Mouse (Mus musculus) spleen, adult 2 months (tissue): ENCODE measurements around the gene Gm21962. TPM values are rescaled to one million over a fixed set of nuclear protein-coding genes. Genes with fewer than 3 reads are reported as not detected.

Source experiments
- DNase-seq, 2 experiments: peaks; one replicate each; pipeline versions ENCODE4 v3.0.0 to v3.0.0-alpha.2; 2012 to 2021; ENCODE audit warnings: low spot score in 2 of 2, low read depth in 1 of 2
- H3K27ac ChIP-seq: fragments of 200-500 bp; 2 replicates; pipeline ENCODE4 v1.5.1; 2012; ENCODE audit warnings: low read length, inconsistent platforms; ENCODE audit not compliant: insufficient read depth
- H3K27me3 ChIP-seq: fragments of 200-500 bp; 2 replicates; pipeline ENCODE4 v1.6.1; 2012; ENCODE audit warnings: mild to moderate bottlenecking, moderate library complexity, low read length, inconsistent platforms; ENCODE audit not compliant: control insufficient read depth, insufficient read depth
- H3K36me3 ChIP-seq: fragments of 200-500 bp; 2 replicates; pipeline ENCODE4 v1.6.1; 2012; ENCODE audit warnings: mild to moderate bottlenecking, low read length, inconsistent platforms; ENCODE audit not compliant: control insufficient read depth, insufficient read depth
- H3K4me1 ChIP-seq: fragments of 200-500 bp; 2 replicates; pipeline ENCODE4 v1.6.1; 2011; ENCODE audit warnings: inconsistent platforms; ENCODE audit not compliant: control insufficient read depth, insufficient read depth, insufficient read length
- H3K4me3 ChIP-seq: fragments of 200-500 bp; 2 replicates; pipeline ENCODE4 v1.5.1; 2011; ENCODE audit warnings: mild to moderate bottlenecking, inconsistent platforms; ENCODE audit not compliant: insufficient read depth, insufficient read length; ENCODE audit errors: extremely low read depth
- CTCF ChIP-seq: fragments of 200-500 bp; IDR thresholded peaks from 2 replicates; pipeline ENCODE4 v1.5.1; 2011; ENCODE audit warnings: mild to moderate bottlenecking, inconsistent platforms; ENCODE audit not compliant: insufficient read depth, insufficient read length, insufficient replicate concordance; ENCODE audit errors: extremely low read depth
- POLR2A ChIP-seq: fragments of 200-500 bp; IDR thresholded peaks from 2 replicates; pipeline ENCODE4 v1.6.1; 2011; ENCODE audit warnings: low read depth, low read length, inconsistent platforms
- WGBS: fragments of 180-500 bp; shearing (Covaris S2); methylation state at CpG from one replicate; pipeline ENCODE4 v1.1.7; 2018; 5-methylcytosine and 5-hydroxymethylcytosine counted together
- polyA plus RNA-seq: library from polyadenylated mRNA; depleted of rRNA; stranded (reverse); fragments of >200 nt; gene quantifications from 2 replicates; pipeline ENCODE4 v1.2.3, GENCODE M21; 2012

The Gm21962 gene
- polyA plus RNA-seq, 1 experiment = not detected

DNA sequence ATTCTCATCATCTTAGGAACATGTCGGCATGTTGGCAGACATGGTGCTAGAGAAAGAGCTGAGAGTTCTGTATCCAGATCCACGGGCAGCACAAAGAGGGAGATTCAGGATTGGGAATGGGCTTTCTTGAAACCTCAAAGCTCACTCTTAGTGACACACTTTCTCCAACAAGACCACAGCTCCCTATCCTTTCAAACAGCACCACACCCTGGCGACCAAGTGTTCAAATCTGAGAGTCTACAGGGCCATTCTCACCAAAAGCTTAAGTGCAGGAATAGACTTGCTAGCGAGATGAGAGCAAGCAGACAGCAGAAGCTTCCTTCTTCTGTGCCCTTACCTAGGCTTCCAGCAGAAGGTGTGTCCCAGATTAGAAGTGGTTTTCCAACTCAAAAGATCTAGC is 34.8 kb upstream of the Gm21962 start:
- Histone ChIP-seq H3K27me3 (no peaks in the 10 kb centered on the region), H3K36me3 (no peaks in the 10 kb centered on the region), H3K4me1 (no peaks in the 10 kb centered on the region), H3K4me3 (no peak overlapping the region), H3K27ac (no peak overlapping the region)
- TF ChIP-seq POLR2A (no peak), CTCF (no peak)
- no peak for DNase-seq
- 83% methylated on average over 4 of the region's 4 CpGs for WGBS

DNA sequence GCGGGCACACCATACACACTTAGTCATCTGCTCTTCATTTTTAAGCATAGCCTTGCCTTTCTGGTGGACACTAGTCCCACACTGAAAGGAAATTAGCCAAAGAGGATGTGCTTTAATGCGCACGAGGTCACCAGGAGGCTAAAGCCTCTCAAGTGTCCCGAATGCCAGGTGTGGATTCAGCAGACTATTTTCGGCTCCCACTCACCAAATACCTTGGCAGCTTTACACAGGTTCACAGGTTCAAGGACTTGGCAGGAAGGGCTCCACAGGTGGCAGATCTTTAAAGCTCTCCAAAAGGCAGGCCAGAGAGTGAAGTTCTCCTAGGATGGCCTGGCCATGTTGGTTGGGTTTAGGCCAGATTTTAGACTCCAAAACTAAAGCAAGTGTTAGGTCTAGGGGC is 30.1 kb upstream of the Gm21962 start:
- no peak overlapping the region for H3K4me3 ChIP-seq
- H3K36me3 ChIP-seq = no peaks in the 10 kb centered on the region
- DNase-seq = no peak
- H3K27me3 ChIP-seq = no peaks in the 10 kb centered on the region
- no peaks in the 10 kb centered on the region for H3K4me1 ChIP-seq
- TF ChIP-seq POLR2A (no peak), CTCF (no peak)
- 86% methylated on average over 5 of the region's 5 CpGs for WGBS
- H3K27ac ChIP-seq = no peak overlapping the region

DNA sequence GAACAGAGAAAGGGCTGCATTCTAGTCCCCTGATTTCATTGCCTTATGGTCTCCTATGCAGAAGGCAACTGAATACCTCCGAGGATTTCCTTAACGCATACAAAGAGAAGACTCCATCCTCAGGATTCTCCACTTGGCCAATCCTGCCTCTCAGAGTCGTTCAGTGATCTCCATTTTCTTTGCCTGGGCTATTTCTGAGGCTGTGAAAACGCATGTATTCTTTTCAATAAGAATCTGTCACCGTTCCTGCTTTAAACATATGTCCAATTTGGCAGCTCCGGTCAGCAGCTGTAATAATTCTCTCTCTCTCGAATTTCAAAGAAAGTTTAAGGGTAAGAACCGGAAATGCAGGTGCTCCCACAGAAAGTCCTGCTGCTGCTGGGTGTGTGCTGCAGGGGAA is 29.2 kb upstream of the Gm21962 start:
- DNase-seq = no peak
- 73% methylated on average over 8 of the region's 8 CpGs for WGBS
- no peak for TF ChIP-seq POLR2A
- TF ChIP-seq CTCF = no peak
- Histone ChIP-seq H3K27ac (no peak overlapping the region), H3K4me3 (no peak overlapping the region), H3K36me3 (no peaks in the 10 kb centered on the region), H3K4me1 (no peaks in the 10 kb centered on the region), H3K27me3 (no peaks in the 10 kb centered on the region)

DNA sequence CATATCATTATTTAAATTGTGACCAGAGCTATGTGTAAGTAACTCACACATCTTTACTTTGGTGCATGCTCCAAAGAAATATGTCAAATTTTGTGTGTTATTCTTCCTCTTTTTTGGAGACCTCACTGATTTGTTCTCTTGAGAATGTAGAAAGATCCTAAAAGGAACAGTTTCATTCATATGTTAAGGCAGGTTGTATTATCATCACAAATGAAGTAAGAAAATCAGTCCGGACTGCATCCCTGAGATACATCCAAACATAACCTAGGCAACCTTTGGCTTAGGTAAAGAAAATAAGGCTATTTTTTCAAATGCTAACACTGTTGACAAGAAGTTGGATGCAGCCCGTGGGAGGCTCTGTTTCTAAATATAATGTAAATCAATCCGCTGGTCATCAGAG is 28.8 kb upstream of the Gm21962 start:
- 90% methylated on average over 3 of the region's 3 CpGs for WGBS
- TF ChIP-seq POLR2A (no peak), CTCF (no peak)

DNA sequence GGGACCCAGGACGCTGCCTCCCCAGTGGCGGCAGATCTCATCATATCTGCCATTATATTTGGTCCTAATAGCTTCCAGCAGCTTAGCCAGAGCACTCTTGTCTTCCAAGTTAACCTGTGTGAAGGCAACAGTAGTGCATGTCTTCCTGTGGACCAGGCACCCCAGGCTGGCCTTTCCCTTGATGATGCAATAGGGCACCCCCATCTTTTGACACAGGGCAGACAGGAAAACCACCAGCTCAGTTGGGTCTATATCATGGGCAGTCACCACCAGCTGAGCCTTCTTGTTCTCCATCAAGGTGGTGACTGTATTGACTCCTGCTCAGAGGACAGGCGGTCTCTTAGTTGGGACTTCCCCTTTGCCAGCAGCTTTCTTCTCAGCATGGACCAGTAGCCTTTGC is 27.2 kb upstream of the Gm21962 start:
- no peak overlapping the region for H3K4me3 ChIP-seq
- no peaks in the 10 kb centered on the region for H3K27me3 ChIP-seq
- WGBS = 90% methylated on average over 3 of the region's 3 CpGs
- DNase-seq = no peak
- H3K4me1 ChIP-seq = no peaks in the 10 kb centered on the region
- H3K27ac ChIP-seq = no peak overlapping the region
- TF ChIP-seq CTCF (no peak), POLR2A (no peak)
- no peaks in the 10 kb centered on the region for H3K36me3 ChIP-seq

More for the DNA sequence above, 28.8 kb upstream of the Gm21962 start:
- Histone ChIP-seq H3K36me3 (no peaks in the 10 kb centered on the region), H3K27me3 (no peaks in the 10 kb centered on the region), H3K27ac (no peak overlapping the region), H3K4me3 (no peak overlapping the region), H3K4me1 (no peaks in the 10 kb centered on the region)
- no peak for DNase-seq

DNA sequence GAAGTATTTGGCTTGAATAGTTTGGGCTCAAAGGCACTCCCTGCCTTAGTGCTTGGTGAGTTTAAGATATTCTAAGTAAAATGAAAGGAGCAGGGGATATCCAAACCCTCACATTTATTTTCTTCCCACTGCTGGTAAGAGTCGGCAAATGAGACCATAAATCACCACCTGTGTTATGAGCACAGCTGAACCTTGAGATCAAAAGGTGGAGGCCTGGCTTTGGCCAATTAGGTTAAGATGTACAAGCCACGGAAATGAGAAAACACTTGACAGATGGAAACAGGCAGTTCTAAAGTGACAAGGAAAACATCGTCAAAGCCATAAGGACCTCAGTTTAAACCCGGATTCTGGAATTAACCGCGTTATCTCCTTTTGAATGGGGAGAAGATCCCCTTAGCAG is 26.4 kb upstream of the Gm21962 start:
- no peak overlapping the region for H3K27ac ChIP-seq
- H3K4me1 ChIP-seq = no peaks in the 10 kb centered on the region
- no peak overlapping the region for H3K4me3 ChIP-seq
- H3K27me3 ChIP-seq = no peaks in the 10 kb centered on the region
- DNase-seq = no peak
- 84% methylated on average over 6 of the region's 6 CpGs for WGBS
- no peak for TF ChIP-seq CTCF
- no peak for TF ChIP-seq POLR2A
- no peaks in the 10 kb centered on the region for H3K36me3 ChIP-seq

DNA sequence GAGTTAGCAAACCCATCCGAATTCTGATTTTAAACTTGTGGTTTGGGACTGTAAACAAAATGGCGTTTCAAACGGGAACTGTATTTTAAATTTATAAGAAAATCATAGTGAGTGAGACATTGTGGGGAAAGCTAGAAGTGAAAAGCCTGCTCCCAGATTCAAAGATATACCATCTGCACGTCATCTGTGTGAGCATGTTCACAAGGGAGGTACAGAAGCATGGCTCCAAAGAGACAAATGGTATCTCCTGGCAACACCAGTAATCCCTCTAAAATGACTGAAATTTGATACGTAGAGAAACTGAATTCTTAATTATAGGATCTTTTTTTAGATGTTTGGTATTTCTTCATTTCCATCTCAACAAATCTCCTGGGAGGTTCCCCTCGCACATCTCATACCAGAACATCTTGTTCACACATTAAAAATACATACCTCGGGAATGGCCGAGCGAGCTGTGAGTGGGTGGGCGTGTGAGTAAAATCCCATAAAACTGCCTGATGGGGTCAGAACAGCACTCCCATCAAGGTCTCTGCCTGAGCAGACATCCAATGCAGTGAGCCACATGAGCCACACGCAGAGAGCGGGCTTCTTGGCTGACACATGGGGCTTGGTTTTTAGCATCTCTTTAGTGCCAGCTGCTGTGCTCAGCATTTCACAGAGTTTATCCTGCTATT is 23.8 kb upstream of the Gm21962 start:
- H3K4me1 ChIP-seq = no peaks in the 10 kb centered on the region
- H3K36me3 ChIP-seq = no peaks in the 10 kb centered on the region
- no peak overlapping the region for H3K27ac ChIP-seq
- WGBS = 91% methylated on average over 12 of the region's 12 CpGs
- no peak overlapping the region for H3K4me3 ChIP-seq
- DNase-seq = no peak
- no peaks in the 10 kb centered on the region for H3K27me3 ChIP-seq
- TF ChIP-seq POLR2A = no peak
- TF ChIP-seq CTCF = no peak
